Mouse (Mus musculus): ENCODE data around the gene Vkorc1. TPM values are rescaled to one million over a fixed set of nuclear protein-coding genes. Genes with fewer than 3 reads are reported as not detected.
A peak's percentile ranks its signal among the peaks of the same experiment; 100 is the strongest.
"Not testable (repeated sequence)": the region's sequence is repeated elsewhere in the genome, so short reads cannot be mapped to it uniquely, and the experiment has no call there.

The Vkorc1 gene
- polyA plus RNA-seq, 1 experiment from 2014 or later, result 53.9 TPM

- WGBS, result 95% methylated on average over 12 of the region's 12 CpGs
- Histone ChIP-seq H3K36me3 (ENCODE audit: control insufficient read depth, insufficient read depth, low read length) (peaks cover 10% of the 10 kb centered on the region), H3K27me3 (ENCODE audit: control insufficient read depth, insufficient read depth, low read length) (no peaks in the 10 kb centered on the region), H3K4me3 (ENCODE audit: low read depth, low read length) (no peak overlapping the region), H3K27ac (ENCODE audit: low read depth, low read length) (no peak overlapping the region), H3K4me2 (ENCODE audit: low read depth) (no peak overlapping the region), H3K9me3 (ENCODE audit: control insufficient read depth, low read length) (no peaks in the 10 kb centered on the region), H3K9ac (ENCODE audit: low read length) (no peak overlapping the region; the same call in 1 of the 2 replicates), H3K4me1 (ENCODE audit: control insufficient read depth, insufficient read depth, low read length) (0 out of 2 replicates have a peak, but pooled peaks cover 8% of the 10 kb centered on the region)
- ATAC-seq (ENCODE audit: insufficient read depth, low FRiP score, low TSS enrichment) (no peak), DNase-seq (ENCODE audit: low spot score) (no peak)
Observed at GRCm38 (mm10) chr7:127907939-127908338, 12.5 kb upstream of the Vkorc1 start.

GRCm38 (mm10) chr7:127903971-127904796 is 8.8 kb upstream of the Vkorc1 start, which contains the start of gene Bckdk:
Gene Bckdk (plus strand): TSS chr7:127904082.
- peak; percentile 87 for ATAC-seq (ENCODE audit: insufficient read depth, low FRiP score, low TSS enrichment)
- 8% methylated on average over 38 of the region's 38 CpGs for WGBS
- peak; percentile 85 for DNase-seq (ENCODE audit: low spot score)
- no peaks in the 10 kb centered on the region for H3K9me3 ChIP-seq (ENCODE audit: control insufficient read depth, low read length)
- H3K27me3 ChIP-seq (ENCODE audit: control insufficient read depth, insufficient read depth, low read length), result no peaks in the 10 kb centered on the region
- H3K4me1 ChIP-seq (ENCODE audit: control insufficient read depth, insufficient read depth, low read length), result 0 out of 2 replicates have a peak, but pooled peaks cover 6% of the 10 kb centered on the region
- H3K4me3 ChIP-seq (ENCODE audit: low read depth, low read length), result peak within 1 kb of the TSS; percentile 74
- peak within 1 kb of the TSS; percentile 93 for H3K9ac ChIP-seq (ENCODE audit: low read length)
- H3K36me3 ChIP-seq (ENCODE audit: control insufficient read depth, insufficient read depth, low read length), result peaks cover 10% of the 10 kb centered on the region
- H3K4me2 ChIP-seq (ENCODE audit: low read depth), result peak within 1 kb of the TSS; percentile 71
- no peak within 1 kb of the TSS for H3K27ac ChIP-seq (ENCODE audit: low read depth, low read length)

GRCm38 (mm10) chr7:127901772-127902171 is 6.4 kb upstream of the Vkorc1 start:
- Histone ChIP-seq H3K9ac (ENCODE audit: low read length) (no peak overlapping the region), H3K27me3 (ENCODE audit: control insufficient read depth, insufficient read depth, low read length) (no peaks in the 10 kb centered on the region), H3K9me3 (ENCODE audit: control insufficient read depth, low read length) (no peaks in the 10 kb centered on the region), H3K4me3 (ENCODE audit: low read depth, low read length) (no peak overlapping the region), H3K4me2 (ENCODE audit: low read depth) (no peak overlapping the region), H3K36me3 (ENCODE audit: control insufficient read depth, insufficient read depth, low read length) (no peaks in the 10 kb centered on the region), H3K4me1 (ENCODE audit: control insufficient read depth, insufficient read depth, low read length) (0 out of 2 replicates have a peak, but pooled peaks cover 6% of the 10 kb centered on the region), H3K27ac (ENCODE audit: low read depth, low read length) (no peak overlapping the region)
- DNase-seq (ENCODE audit: low spot score), result no peak
- ATAC-seq (ENCODE audit: insufficient read depth, low FRiP score, low TSS enrichment), result no peak
- WGBS, result 92% methylated on average over 2 of the region's 2 CpGs

- Histone ChIP-seq H3K4me2 (ENCODE audit: low read depth) (no peak overlapping the region), H3K27me3 (ENCODE audit: control insufficient read depth, insufficient read depth, low read length) (no peaks in the 10 kb centered on the region), H3K36me3 (ENCODE audit: control insufficient read depth, insufficient read depth, low read length) (no peaks in the 10 kb centered on the region), H3K9me3 (ENCODE audit: control insufficient read depth, low read length) (no peaks in the 10 kb centered on the region), H3K4me1 (ENCODE audit: control insufficient read depth, insufficient read depth, low read length) (0 out of 2 replicates have a peak, but pooled peaks cover 6% of the 10 kb centered on the region), H3K27ac (ENCODE audit: low read depth, low read length) (no peak overlapping the region), H3K4me3 (ENCODE audit: low read depth, low read length) (no peak overlapping the region), H3K9ac (ENCODE audit: low read length) (no peak overlapping the region)
- no peak for ATAC-seq (ENCODE audit: insufficient read depth, low FRiP score, low TSS enrichment)
- WGBS, result 55% methylated on average over 7 of the region's 7 CpGs
- no peak for DNase-seq (ENCODE audit: low spot score)
Observed at GRCm38 (mm10) chr7:127899997-127900396, 4.6 kb upstream of the Vkorc1 start.

- no peaks in the 10 kb centered on the region for H3K9me3 ChIP-seq (ENCODE audit: control insufficient read depth, low read length)
- DNase-seq (ENCODE audit: low spot score) (no peak), ATAC-seq (ENCODE audit: insufficient read depth, low FRiP score, low TSS enrichment) (no peak)
- WGBS, result 42% methylated on average over 10 of the region's 10 CpGs
- H3K9ac ChIP-seq (ENCODE audit: low read length), result no peak overlapping the region
- no peaks in the 10 kb centered on the region for H3K4me1 ChIP-seq (ENCODE audit: control insufficient read depth, insufficient read depth, low read length)
- H3K4me3 ChIP-seq (ENCODE audit: low read depth, low read length), result no peak overlapping the region
- H3K27me3 ChIP-seq (ENCODE audit: control insufficient read depth, insufficient read depth, low read length), result no peaks in the 10 kb centered on the region
- no peak overlapping the region for H3K4me2 ChIP-seq (ENCODE audit: low read depth)
- no peak overlapping the region for H3K27ac ChIP-seq (ENCODE audit: low read depth, low read length)
- H3K36me3 ChIP-seq (ENCODE audit: control insufficient read depth, insufficient read depth, low read length), result no peaks in the 10 kb centered on the region
Observed at GRCm38 (mm10) chr7:127898179-127898956, 3.0 kb upstream of the Vkorc1 start.

GRCm38 (mm10) chr7:127897542-127897941 is 2.1 kb upstream of the Vkorc1 start:
- DNase-seq (ENCODE audit: low spot score) (no peak), ATAC-seq (ENCODE audit: insufficient read depth, low FRiP score, low TSS enrichment) (no peak)
- Histone ChIP-seq H3K4me3 (ENCODE audit: low read depth, low read length) (no peak overlapping the region), H3K27ac (ENCODE audit: low read depth, low read length) (no peak overlapping the region), H3K9ac (ENCODE audit: low read length) (no peak overlapping the region), H3K4me2 (ENCODE audit: low read depth) (no peak overlapping the region), H3K36me3 (ENCODE audit: control insufficient read depth, insufficient read depth, low read length) (no peaks in the 10 kb centered on the region), H3K4me1 (ENCODE audit: control insufficient read depth, insufficient read depth, low read length) (no peaks in the 10 kb centered on the region), H3K9me3 (ENCODE audit: control insufficient read depth, low read length) (no peaks in the 10 kb centered on the region), H3K27me3 (ENCODE audit: control insufficient read depth, insufficient read depth, low read length) (no peaks in the 10 kb centered on the region)
- 86% methylated on average over 7 of the region's 7 CpGs for WGBS

- H3K4me1 ChIP-seq (ENCODE audit: control insufficient read depth, insufficient read depth, low read length), result no peaks in the 10 kb centered on the region
- no peak overlapping the region for H3K27ac ChIP-seq (ENCODE audit: low read depth, low read length)
- WGBS, result 59% methylated on average over 13 of the region's 13 CpGs
- no peaks in the 10 kb centered on the region for H3K9me3 ChIP-seq (ENCODE audit: control insufficient read depth, low read length)
- no peak overlapping the region for H3K9ac ChIP-seq (ENCODE audit: low read length)
- ATAC-seq (ENCODE audit: insufficient read depth, low FRiP score, low TSS enrichment), result no peak
- H3K4me3 ChIP-seq (ENCODE audit: low read depth, low read length), result no peak overlapping the region
- peak; percentile 59 for DNase-seq (ENCODE audit: low spot score)
- H3K27me3 ChIP-seq (ENCODE audit: control insufficient read depth, insufficient read depth, low read length), result no peaks in the 10 kb centered on the region
- H3K36me3 ChIP-seq (ENCODE audit: control insufficient read depth, insufficient read depth, low read length), result no peaks in the 10 kb centered on the region
- no peak overlapping the region for H3K4me2 ChIP-seq (ENCODE audit: low read depth)
Observed at GRCm38 (mm10) chr7:127896384-127896783, 967 bp upstream of the Vkorc1 start.

- not testable (repeated sequence) for H3K4me1 ChIP-seq (ENCODE audit: control insufficient read depth, insufficient read depth, low read length); H3K4me3 ChIP-seq (ENCODE audit: low read depth, low read length); H3K9ac ChIP-seq (ENCODE audit: low read length); H3K4me2 ChIP-seq (ENCODE audit: low read depth); ATAC-seq (ENCODE audit: insufficient read depth, low FRiP score, low TSS enrichment); H3K27me3 ChIP-seq (ENCODE audit: control insufficient read depth, insufficient read depth, low read length); H3K36me3 ChIP-seq (ENCODE audit: control insufficient read depth, insufficient read depth, low read length); H3K27ac ChIP-seq (ENCODE audit: low read depth, low read length); H3K9me3 ChIP-seq (ENCODE audit: control insufficient read depth, low read length); DNase-seq (ENCODE audit: low spot score)
- 68% methylated on average over 7 of the region's 7 CpGs for WGBS
Observed at GRCm38 (mm10) chr7:127895891-127896290, 474 bp upstream of the Vkorc1 start.
